ENCODE assay signal across 9 mouse cellular contexts in the genomic region with DNA sequence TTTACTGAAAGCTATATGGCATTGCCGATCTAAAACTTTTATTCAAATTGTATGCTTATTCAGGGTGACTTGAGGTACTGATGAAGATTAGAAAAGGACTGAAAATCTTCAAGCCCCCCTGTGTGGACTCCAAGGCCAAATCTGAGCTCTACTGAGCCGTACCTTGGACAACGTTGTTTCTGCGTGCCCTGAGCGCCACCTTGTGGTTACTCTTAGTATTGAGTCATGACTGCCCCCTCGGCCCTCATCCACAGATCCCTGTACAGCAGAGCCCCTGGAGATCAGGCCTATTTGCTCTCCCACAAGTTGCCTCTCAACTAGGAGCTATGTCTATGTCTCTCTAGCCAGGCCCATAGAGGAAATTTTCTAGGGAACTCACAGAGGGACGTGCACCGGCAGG. TPM values are rescaled to one million over a fixed set of nuclear protein-coding genes. Genes with fewer than 3 reads are reported as not detected.
DNase-seq lines count a peak whose midpoint lies in the region; ATAC-seq and TF ChIP-seq lines count a peak whose summit lies in the region.
"Had no signal": no experiment of that assay in that cellular context is flagged by ENCODE, and none has a peak within 500 bp of the region (broad histone marks: within the 10 kb centered on the region; RNA-seq: fewer than 3 reads in every experiment).

No protein-coding gene starts in this region.

- WGBS in lung, postnatal 0 days: 6% methylated on average over 8 of the region's 8 CpGs

- no peak overlapping the region for H3K4me2 ChIP-seq in lung, postnatal 0 days (replicated peaks; ENCODE audit: low read depth, low read length)
- H3K4me2 ChIP-seq: heart, embryonic 13.5 days had no signal

- H3K36me3 ChIP-seq in lung, postnatal 0 days (ENCODE audit: insufficient read depth, low read length): no peaks in the 10 kb centered on the region
- H3K36me3 ChIP-seq: heart, embryonic 13.5 days had no signal

- H3K9me3 ChIP-seq in lung, postnatal 0 days (ENCODE audit: low read length): no peaks in the 10 kb centered on the region
- H3K9me3 ChIP-seq: heart, embryonic 13.5 days had no signal

- ATAC-seq in lung, postnatal 0 days: peak; percentile 50; the same call in 1 of the 2 replicates

- H3K27me3 ChIP-seq in lung, postnatal 0 days (replicated peaks; ENCODE audit: insufficient read depth, low read length): no peaks in the 10 kb centered on the region

- no peak overlapping the region for H3K27ac ChIP-seq in lung, postnatal 0 days (ENCODE audit: low read length)
- H3K27ac ChIP-seq: heart, embryonic 13.5 days had no signal

- H3K9ac ChIP-seq in lung, postnatal 0 days (replicated peaks; ENCODE audit: low read depth): no peak overlapping the region
- H3K9ac ChIP-seq: heart, embryonic 13.5 days had no signal

- H3K4me1 ChIP-seq in lung, postnatal 0 days (ENCODE audit: insufficient read depth, low read depth, low read length): no peaks in the 10 kb centered on the region

- H3K4me3 ChIP-seq in lung, postnatal 0 days (ENCODE audit: low read depth, low read length): no peak overlapping the region
- H3K4me3 ChIP-seq: heart, embryonic 13.5 days had no signal

- peak; percentile 81 for DNase-seq in B cell, adult 2 months
- peak; percentile 55 for DNase-seq in Muller cell, postnatal 12 days (ENCODE audit: inconsistent ontology term)
- DNase-seq in cerebellum, postnatal 25 days: peak; percentile 86 to 88
- DNase-seq in gastrocnemius, adult 8-10 months (ENCODE audit: low spot score in 2 of 2): peak; percentile 35 to 39
- DNase-seq in kidney, postnatal 36 days: peak; percentile 64 to 82
- DNase-seq in lung, postnatal 0 days (ENCODE audit: low spot score): peak; percentile 61
- peak; percentile 96 for DNase-seq in retina, embryonic 14.5 days (ENCODE audit: low spot score)
- peak; percentile 45 for DNase-seq in yolk sac, embryonic 10.5 days (ENCODE audit: low spot score)

- peak; percentile 96 for TF ChIP-seq CTCF in lung, postnatal 0 days (IDR thresholded peaks at IDR 0.05)

- TF ChIP-seq EP300 in lung, postnatal 0 days (IDR thresholded peaks at IDR 0.05): no peak

RNA-seq across cellular contexts. Expression of a gene that starts 4.6 kb away (rescaled TPM):
- not detected for total RNA-seq in gastrocnemius, adult 8-10 months (2022)
- 1.8 and 2.2 TPM in 2 replicates for polyA plus RNA-seq in lung, postnatal 0 days (2015; fragmentation: Nextera tagmentation; extraction: Ambion mirVana)
- polyA plus RNA-seq: heart, embryonic 13.5 days had no signal

RNA-seq across cellular contexts. Expression of a gene that starts 12.8 kb away (rescaled TPM):
- not detected for total RNA-seq in gastrocnemius, adult 8-10 months (2022)
- 0.23 and 0.54 TPM in 2 replicates for polyA plus RNA-seq in lung, postnatal 0 days (2015; fragmentation: Nextera tagmentation; extraction: Ambion mirVana)

RNA-seq across cellular contexts. Expression of a gene that starts 15.7 kb away (rescaled TPM):
- total RNA-seq in gastrocnemius, adult 8-10 months (2022): under 1 TPM; 0.19 to 0.63 (median 0.49) TPM
- polyA plus RNA-seq in lung, postnatal 0 days (2015; fragmentation: Nextera tagmentation; extraction: Ambion mirVana): 0.80 and 1.2 TPM in 2 replicates

RNA-seq across cellular contexts. Expression of a gene that starts 38.2 kb away (rescaled TPM):
- 1 to 10 TPM; 1.7 to 2.6 (median 2.1) TPM for total RNA-seq in gastrocnemius, adult 8-10 months (2022)
- polyA plus RNA-seq in lung, postnatal 0 days (2015; fragmentation: Nextera tagmentation; extraction: Ambion mirVana): 4.2 and 5.1 TPM in 2 replicates

RNA-seq across cellular contexts. Expression of a gene that starts 48.2 kb away (rescaled TPM):
- 10 to 100 TPM; 17.5 to 28.4 (median 22.8) TPM for total RNA-seq in gastrocnemius, adult 8-10 months (2022)
- 3.2 and 4.4 TPM in 2 replicates for polyA plus RNA-seq in lung, postnatal 0 days (2015; fragmentation: Nextera tagmentation; extraction: Ambion mirVana)

Comparison
In these comparisons a context has a peak if more than half of its experiments do, and no peak if none do; other contexts are left out.
1. DNase-seq: peak in every context shown above with its lines; median percentile 96 in retina, embryonic 14.5 days; 87 in cerebellum, postnatal 25 days; 81 in B cell, adult 2 months; 73 in kidney, postnatal 36 days; 61 in lung, postnatal 0 days; 55 in Muller cell, postnatal 12 days; 45 in yolk sac, embryonic 10.5 days; 37 in gastrocnemius, adult 8-10 months.